In the genomic region with DNA sequence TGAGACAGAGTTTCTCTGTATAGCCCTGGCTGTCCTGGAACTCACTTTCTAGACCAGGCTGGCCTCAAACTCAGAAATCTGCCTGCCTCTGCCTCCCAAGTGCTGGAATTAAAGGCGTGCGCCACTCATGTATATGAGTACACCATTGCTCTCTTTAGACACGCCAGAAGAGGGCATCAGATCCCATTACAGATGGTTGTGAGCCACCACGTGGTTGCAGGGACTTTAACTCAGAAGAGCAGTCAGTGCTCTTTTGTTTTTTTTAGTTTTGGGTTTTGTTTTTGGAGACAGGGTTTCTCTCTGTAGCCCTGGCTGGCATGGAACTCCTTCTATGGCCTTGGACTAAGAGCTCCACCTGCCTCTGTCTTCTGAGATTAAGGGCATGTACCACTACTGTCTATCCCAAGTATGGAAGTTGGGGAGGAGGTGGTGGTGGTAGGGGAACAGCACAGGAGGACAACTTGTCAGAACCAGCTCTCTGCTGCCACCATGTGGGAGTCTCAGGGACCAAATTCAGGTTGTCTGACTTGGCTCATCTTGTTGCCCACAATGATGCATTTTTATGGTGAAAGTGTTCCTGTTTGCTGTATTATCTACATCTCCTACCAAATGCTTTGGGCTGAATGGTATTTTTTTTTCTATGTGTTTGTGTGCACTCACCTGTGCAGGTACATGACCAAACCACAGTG, we compare ENCODE assay signal across 10 mouse cellular contexts. TPM values are rescaled to one million over a fixed set of nuclear protein-coding genes. Genes with fewer than 3 reads are reported as not detected.
DNase-seq lines count a peak whose midpoint lies in the region; ATAC-seq and TF ChIP-seq lines count a peak whose summit lies in the region.
"Had no signal": no experiment of that assay in that cellular context is flagged by ENCODE, and none has a peak within 500 bp of the region (broad histone marks: within the 10 kb centered on the region; RNA-seq: fewer than 3 reads in every experiment).

No protein-coding gene starts in this region.

- H3K9ac ChIP-seq in kidney, embryonic 14.5 days (ENCODE audit: low read depth, low read length) = no peak overlapping the region
- no peak overlapping the region for H3K9ac ChIP-seq in embryonic facial prominence, embryonic 14.5 days (ENCODE audit: low read depth, low read length)
- H3K9ac ChIP-seq: neural tube, embryonic 12.5 days had no signal

- no peaks in the 10 kb centered on the region for H3K9me3 ChIP-seq in kidney, embryonic 14.5 days (ENCODE audit: control insufficient read depth, low read length)
- H3K9me3 ChIP-seq in embryonic facial prominence, embryonic 14.5 days (ENCODE audit: control insufficient read depth, low read length) = no peaks in the 10 kb centered on the region
- H3K9me3 ChIP-seq: neural tube, embryonic 12.5 days had no signal

- peak; percentile 95 for TF ChIP-seq CTCF in kidney, adult 2 months (conservative IDR thresholded peaks at IDR 0.05; ENCODE audit: insufficient read depth, insufficient read length, low read depth, low read length)

- ATAC-seq in kidney, embryonic 14.5 days (ENCODE audit: low FRiP score, low TSS enrichment) = no peak
- ATAC-seq in embryonic facial prominence, embryonic 14.5 days (ENCODE audit: low read depth) = 0 out of 2 replicates have a peak, but pooled peaks have one; percentile 22
- ATAC-seq in hematopoietic stem cell, adult 5-6 weeks (replicated peaks in 1 of 2; ENCODE audit: insufficient read depth in 1 of 2, low FRiP score in 2 of 2, low TSS enrichment in 1 of 2, low read depth in 1 of 2, poor library complexity in 2 of 2, severe bottlenecking in 2 of 2) = peak; percentile 77 to 79
- peak; percentile 79 for ATAC-seq in neutrophil, adult 5-6 weeks (ENCODE audit: extremely low read depth, insufficient number of reproducible peaks, low FRiP score, poor library complexity, severe bottlenecking)

- peak; percentile 83 for DNase-seq in kidney, adult 2 months
- peak; percentile 79 for DNase-seq in adrenal gland, postnatal 25 days
- peak; percentile 81 for DNase-seq in embryonic facial prominence, embryonic 14.5 days (ENCODE audit: low spot score)
- peak; percentile 91 for DNase-seq in liver
- peak; percentile 90 for DNase-seq in testis, postnatal 10 days (ENCODE audit: low spot score)

- H3K4me1 ChIP-seq in kidney, adult 2 months (ENCODE audit: control insufficient read depth, insufficient read depth, low read length) = peaks cover 9% of the 10 kb centered on the region
- peaks cover 13% of the 10 kb centered on the region for H3K4me1 ChIP-seq in kidney, embryonic 14.5 days (ENCODE audit: control insufficient read depth, insufficient read depth, low read length)
- peaks cover 15% of the 10 kb centered on the region for H3K4me1 ChIP-seq in embryonic facial prominence, embryonic 14.5 days (ENCODE audit: control insufficient read depth, insufficient read depth, low read length)

- H3K4me2 ChIP-seq in kidney, embryonic 14.5 days (replicated peaks; ENCODE audit: low read depth, low read length) = no peak overlapping the region
- no peak overlapping the region for H3K4me2 ChIP-seq in embryonic facial prominence, embryonic 14.5 days (ENCODE audit: low read depth, low read length)
- H3K4me2 ChIP-seq: neural tube, embryonic 12.5 days had no signal

- no peak for TF ChIP-seq POLR2A in kidney, adult 2 months (IDR thresholded peaks at IDR 0.05; ENCODE audit: low read depth, low read length)

- H3K27me3 ChIP-seq in kidney, adult 2 months (replicated peaks; ENCODE audit: control insufficient read depth, insufficient read depth, low read length) = no peaks in the 10 kb centered on the region
- no peaks in the 10 kb centered on the region for H3K27me3 ChIP-seq in kidney, embryonic 14.5 days (ENCODE audit: control insufficient read depth, insufficient read depth, low read length)
- no peaks in the 10 kb centered on the region for H3K27me3 ChIP-seq in embryonic facial prominence, embryonic 14.5 days (replicated peaks; ENCODE audit: control insufficient read depth, insufficient read depth, low read length)
- H3K27me3 ChIP-seq: neural tube, embryonic 12.5 days had no signal

- no peak overlapping the region for H3K4me3 ChIP-seq in kidney, adult 2 months (ENCODE audit: insufficient read depth, low read depth, low read length)
- no peak overlapping the region for H3K4me3 ChIP-seq in kidney, embryonic 14.5 days (ENCODE audit: low read length)
- H3K4me3 ChIP-seq in embryonic facial prominence, embryonic 14.5 days (ENCODE audit: low read depth, low read length) = no peak overlapping the region
- H3K4me3 ChIP-seq: erythroblast, embryonic 14.5 days; neural tube, embryonic 12.5 days had no signal

- H3K36me3 ChIP-seq in kidney, adult 2 months (ENCODE audit: control insufficient read depth, insufficient read depth, low read length) = no peaks in the 10 kb centered on the region
- H3K36me3 ChIP-seq in kidney, embryonic 14.5 days (ENCODE audit: control insufficient read depth, insufficient read depth, low read length) = peaks cover 16% of the 10 kb centered on the region
- peaks cover 9% of the 10 kb centered on the region; the same call in 1 of the 2 replicates for H3K36me3 ChIP-seq in embryonic facial prominence, embryonic 14.5 days (ENCODE audit: control insufficient read depth, insufficient read depth, low read length)

- 51% methylated on average over 4 of the region's 4 CpGs for WGBS in kidney, adult 2 months
- 62% methylated on average over 4 of the region's 4 CpGs for WGBS in kidney, embryonic 14.5 days
- 70% methylated on average over 4 of the region's 4 CpGs for WGBS in embryonic facial prominence, embryonic 14.5 days

- no peak overlapping the region for H3K27ac ChIP-seq in kidney, adult 2 months (ENCODE audit: insufficient read depth, low read depth, low read length)
- no peak overlapping the region for H3K27ac ChIP-seq in kidney, embryonic 14.5 days (ENCODE audit: low read depth, low read length)
- H3K27ac ChIP-seq in embryonic facial prominence, embryonic 14.5 days (replicated peaks; ENCODE audit: low read depth, low read length) = no peak overlapping the region
- H3K27ac ChIP-seq: neural tube, embryonic 12.5 days had no signal

RNA-seq across cellular contexts. Expression of a gene that starts 4.1 kb away (rescaled TPM):
- polyA plus RNA-seq in kidney, adult 2 months (2012; rRNA removed) = 7.9 and 9.6 TPM in 2 replicates
- polyA plus RNA-seq in kidney, embryonic 14.5 days (2014; fragmentation: Nextera tagmentation; extraction: Ambion mirVana) = 23.0 and 26.2 TPM in 2 replicates
- total RNA-seq in adrenal gland, postnatal 25 days (2021) = 14.7 and 15.2 TPM in 2 replicates
- 14.0 and 17.2 TPM in 2 replicates for polyA plus RNA-seq in embryonic facial prominence, embryonic 14.5 days (2014; fragmentation: Nextera tagmentation; extraction: Ambion mirVana)
- 19.8 and 29.2 TPM in 2 replicates for total RNA-seq in hematopoietic stem cell, adult 5-6 weeks (2017)
- total RNA-seq in neutrophil, adult 5-6 weeks (2017) = 17.9 and 18.5 TPM in 2 replicates

RNA-seq across cellular contexts. Expression of a gene that starts 4.2 kb away (rescaled TPM):
- 24.1 and 38.4 TPM in 2 replicates for polyA plus RNA-seq in kidney, adult 2 months (2012; rRNA removed)
- polyA plus RNA-seq in kidney, embryonic 14.5 days (2014; fragmentation: Nextera tagmentation; extraction: Ambion mirVana) = 18.5 and 21.6 TPM in 2 replicates
- 8.3 and 12.9 TPM in 2 replicates for total RNA-seq in adrenal gland, postnatal 25 days (2021)
- 12.5 and 15.9 TPM in 2 replicates for polyA plus RNA-seq in embryonic facial prominence, embryonic 14.5 days (2014; fragmentation: Nextera tagmentation; extraction: Ambion mirVana)
- total RNA-seq in hematopoietic stem cell, adult 5-6 weeks (2017) = 145 and 165 TPM in 2 replicates
- 189 and 198 TPM in 2 replicates for total RNA-seq in neutrophil, adult 5-6 weeks (2017)

RNA-seq across cellular contexts. Expression of a gene that starts 15.3 kb away (rescaled TPM):
- polyA plus RNA-seq in kidney, adult 2 months (2012; rRNA removed) = 48.4 and 85.5 TPM in 2 replicates
- polyA plus RNA-seq in kidney, embryonic 14.5 days (2014; fragmentation: Nextera tagmentation; extraction: Ambion mirVana) = 59.3 and 94.9 TPM in 2 replicates
- 26.9 and 36.0 TPM in 2 replicates for total RNA-seq in adrenal gland, postnatal 25 days (2021)
- polyA plus RNA-seq in embryonic facial prominence, embryonic 14.5 days (2014; fragmentation: Nextera tagmentation; extraction: Ambion mirVana) = 53.4 and 54.0 TPM in 2 replicates
- 3.9 and 10.2 TPM in 2 replicates for total RNA-seq in hematopoietic stem cell, adult 5-6 weeks (2017)
- total RNA-seq in neutrophil, adult 5-6 weeks (2017) = 6.1 and 7.4 TPM in 2 replicates

RNA-seq across cellular contexts. Expression of a gene that starts 20.1 kb away (rescaled TPM):
- 0.33 and 90.1 TPM in 2 replicates for polyA plus RNA-seq in kidney, adult 2 months (2012; rRNA removed)
- 10.3 and 11.2 TPM in 2 replicates for polyA plus RNA-seq in kidney, embryonic 14.5 days (2014; fragmentation: Nextera tagmentation; extraction: Ambion mirVana)
- total RNA-seq in adrenal gland, postnatal 25 days (2021) = 4.1 and 4.4 TPM in 2 replicates
- 1,018 and 1,489 TPM in 2 replicates for polyA plus RNA-seq in embryonic facial prominence, embryonic 14.5 days (2014; fragmentation: Nextera tagmentation; extraction: Ambion mirVana)
- total RNA-seq in hematopoietic stem cell, adult 5-6 weeks (2017) = 8.3 and 23.4 TPM in 2 replicates
- 8.6 and 10.9 TPM in 2 replicates for total RNA-seq in neutrophil, adult 5-6 weeks (2017)

RNA-seq across cellular contexts. Expression of a gene that starts 20.5 kb away (rescaled TPM):
- polyA plus RNA-seq in kidney, adult 2 months (2012; rRNA removed) = 26.8 and 28.5 TPM in 2 replicates
- polyA plus RNA-seq in kidney, embryonic 14.5 days (2014; fragmentation: Nextera tagmentation; extraction: Ambion mirVana) = 13.5 and 19.7 TPM in 2 replicates
- total RNA-seq in adrenal gland, postnatal 25 days (2021) = 51.9 and 53.1 TPM in 2 replicates
- polyA plus RNA-seq in embryonic facial prominence, embryonic 14.5 days (2014; fragmentation: Nextera tagmentation; extraction: Ambion mirVana) = 25.0 and 27.1 TPM in 2 replicates
- total RNA-seq in hematopoietic stem cell, adult 5-6 weeks (2017) = 33.2 and 36.4 TPM in 2 replicates
- total RNA-seq in neutrophil, adult 5-6 weeks (2017) = 92.2 and 99.7 TPM in 2 replicates

Comparison
In these comparisons a context has a peak if more than half of its experiments do, and no peak if none do; other contexts are left out.
1. RNA of a gene that starts 4.2 kb away (total RNA-seq): 189 to 198 TPM in neutrophil, adult 5-6 weeks and 145 to 165 TPM in hematopoietic stem cell, adult 5-6 weeks; 8.3 to 12.9 TPM in adrenal gland, postnatal 25 days; every median in the first group is over 10 times any median in the second.
2. Peak in every context shown above with its lines, with median percentiles within 50 percentile points of each other: DNase-seq.